Mouse (Mus musculus) ES-Bruce4 (cell line): ENCODE measurements around the gene Chchd6. TPM values are rescaled to one million over a fixed set of nuclear protein-coding genes. Genes with fewer than 3 reads are reported as not detected.
A peak's percentile ranks its signal among the peaks of the same experiment; 100 is the strongest.

Experiments
- H3K27ac ChIP-seq: 2 replicates; pipeline ENCODE4 v1.5.1; 2012; ENCODE audit warnings: low read length, inconsistent platforms; ENCODE audit not compliant: insufficient read depth
- H3K27me3 ChIP-seq: 2 replicates; pipeline ENCODE4 v1.6.1; 2012; ENCODE audit warnings: mild to moderate bottlenecking, low read length, inconsistent platforms; ENCODE audit not compliant: control insufficient read depth, poor library complexity, insufficient read depth, severe bottlenecking
- H3K36me3 ChIP-seq: 2 replicates; pipeline ENCODE4 v1.6.1; 2012; ENCODE audit warnings: inconsistent platforms, mild to moderate bottlenecking, low read length, moderate library complexity; ENCODE audit not compliant: control insufficient read depth, poor library complexity, insufficient read depth, severe bottlenecking
- H3K4me1 ChIP-seq: one replicate; pipeline ENCODE4 v1.8.1; 2011; ENCODE audit warnings: low read length; ENCODE audit not compliant: control insufficient read depth, insufficient read depth
- H3K4me3 ChIP-seq: 2 replicates; pipeline ENCODE4 v1.5.1; 2011; ENCODE audit warnings: low read depth, mild to moderate bottlenecking, low read length
- H3K9ac ChIP-seq: 2 replicates; pipeline ENCODE4 v1.6.1; 2012; ENCODE audit warnings: low read depth, mild to moderate bottlenecking, inconsistent platforms; ENCODE audit not compliant: poor library complexity, severe bottlenecking
- H3K9me3 ChIP-seq: replicated peaks from 2 replicates; pipeline ENCODE4 v1.6.1; 2012; ENCODE audit warnings: mild to moderate bottlenecking, low read length, inconsistent platforms; ENCODE audit not compliant: control insufficient read depth, poor library complexity, insufficient read depth, severe bottlenecking
- CTCF ChIP-seq: IDR thresholded peaks from one replicate; pipeline ENCODE4 v1.8.1; 2011; ENCODE audit warnings: low read depth, low read length
- EP300 ChIP-seq: IDR thresholded peaks from 2 replicates; pipeline ENCODE4 v1.6.1; 2011; ENCODE audit warnings: low read depth, low read length; ENCODE audit not compliant: insufficient read depth
- POLR2A ChIP-seq: IDR thresholded peaks from one replicate; pipeline ENCODE4 v1.8.1; 2011; ENCODE audit warnings: low read length; ENCODE audit not compliant: insufficient read depth
- polyA plus RNA-seq: library from polyadenylated mRNA; stranded (reverse); fragments of >200 nt; gene quantifications from 2 replicates; pipeline ENCODE4 v1.2.4, GENCODE M21; 2011; ENCODE audit warnings: low read depth; ENCODE audit not compliant: missing spikeins, insufficient read depth, insufficient read length

The Chchd6 gene
- polyA plus RNA-seq, 1 experiment = 10.1 TPM

- H3K4me1 ChIP-seq = peaks cover 2% of the 10 kb centered on the region
- no peak overlapping the region for H3K4me3 ChIP-seq
- H3K36me3 ChIP-seq = no peaks in the 10 kb centered on the region
- H3K9ac ChIP-seq = no peak overlapping the region
- H3K27ac ChIP-seq = no peak overlapping the region
- H3K27me3 ChIP-seq = no peaks in the 10 kb centered on the region
- no peaks in the 10 kb centered on the region for H3K9me3 ChIP-seq
- TF ChIP-seq CTCF (no peak), POLR2A (no peak), EP300 (peak; percentile 61; the same call in 1 of the 2 replicates)
These were observed 86.7 kb downstream of the Chchd6 start for GRCm38 (mm10) chr6:89508725-89509124.

- Histone ChIP-seq H3K4me1 (peaks cover 2% of the 10 kb centered on the region), H3K27ac (no peak overlapping the region), H3K9ac (no peak overlapping the region), H3K36me3 (no peaks in the 10 kb centered on the region), H3K27me3 (no peaks in the 10 kb centered on the region), H3K9me3 (no peaks in the 10 kb centered on the region), H3K4me3 (no peak overlapping the region)
- TF ChIP-seq EP300 = no peak
- TF ChIP-seq CTCF = no peak
- TF ChIP-seq POLR2A = no peak
These were observed 87.2 kb downstream of the Chchd6 start for GRCm38 (mm10) chr6:89508263-89508662.

- TF ChIP-seq POLR2A (no peak), CTCF (no peak), EP300 (no peak)
- Histone ChIP-seq H3K27me3 (no peaks in the 10 kb centered on the region), H3K9ac (no peak overlapping the region), H3K4me3 (no peak overlapping the region), H3K9me3 (no peaks in the 10 kb centered on the region), H3K27ac (no peak overlapping the region), H3K36me3 (no peaks in the 10 kb centered on the region), H3K4me1 (no peaks in the 10 kb centered on the region)
These were observed 95.5 kb downstream of the Chchd6 start for GRCm38 (mm10) chr6:89499961-89500360.

- Histone ChIP-seq H3K27me3 (no peaks in the 10 kb centered on the region), H3K27ac (no peak overlapping the region), H3K36me3 (no peaks in the 10 kb centered on the region), H3K9me3 (no peaks in the 10 kb centered on the region), H3K9ac (no peak overlapping the region), H3K4me1 (no peaks in the 10 kb centered on the region), H3K4me3 (no peak overlapping the region)
- TF ChIP-seq POLR2A (no peak), EP300 (no peak), CTCF (no peak)
These were observed 96.5 kb downstream of the Chchd6 start for GRCm38 (mm10) chr6:89498764-89499516.

- H3K36me3 ChIP-seq = no peaks in the 10 kb centered on the region
- TF ChIP-seq CTCF = no peak
- TF ChIP-seq POLR2A = no peak
- TF ChIP-seq EP300 = no peak
These were observed 98.5 kb downstream of the Chchd6 start for GRCm38 (mm10) chr6:89496916-89497315.

GRCm38 (mm10) chr6:89492368-89492767 is 103.1 kb downstream of the Chchd6 start:
- no peaks in the 10 kb centered on the region for H3K4me1 ChIP-seq
- H3K9ac ChIP-seq = no peak overlapping the region
- H3K36me3 ChIP-seq = no peaks in the 10 kb centered on the region; the same call in 1 of the 2 replicates
- no peaks in the 10 kb centered on the region for H3K27me3 ChIP-seq
- no peak overlapping the region for H3K27ac ChIP-seq
- no peak overlapping the region for H3K4me3 ChIP-seq
- no peak for TF ChIP-seq CTCF
- TF ChIP-seq EP300 = no peak
- TF ChIP-seq POLR2A = no peak
- H3K9me3 ChIP-seq = no peaks in the 10 kb centered on the region

More at GRCm38 (mm10) chr6:89496916-89497315, 98.5 kb downstream of the Chchd6 start:
- Histone ChIP-seq H3K9ac (no peak overlapping the region), H3K27ac (no peak overlapping the region), H3K9me3 (no peaks in the 10 kb centered on the region), H3K4me1 (no peaks in the 10 kb centered on the region), H3K27me3 (no peaks in the 10 kb centered on the region), H3K4me3 (no peak overlapping the region)
